Mouse (Mus musculus) hindbrain, embryonic 14.5 days (tissue): ENCODE results near the gene Sdcbp2. TPM values are rescaled to one million over a fixed set of nuclear protein-coding genes. Genes with fewer than 3 reads are reported as not detected.
A peak's percentile ranks its signal among the peaks of the same experiment; 100 is the strongest.
"Not testable (repeated sequence)": the region's sequence is repeated elsewhere in the genome, so short reads cannot be mapped to it uniquely, and the experiment has no call there.

ENCODE experiments used
- ATAC-seq: fragments of 200-750 bp; cut with Nextera tagmentation; 2 replicates; pipeline ENCODE4 v1.8.0; 2017; ENCODE audit warnings: moderate number of reproducible peaks, mild to moderate bottlenecking, moderate TSS enrichment, moderate library complexity; ENCODE audit not compliant: low FRiP score
- DNase-seq: peaks from one replicate; pipeline ENCODE4 v3.0.0-alpha.2; 2015; ENCODE audit warnings: low spot score
- H3K27ac ChIP-seq: fragments of 300-500 bp; sonication (generic); 2 replicates; pipeline ENCODE4 v1.5.1; 2014; ENCODE audit warnings: mild to moderate bottlenecking, moderate library complexity
- H3K27me3 ChIP-seq: fragments of 300-500 bp; sonication (generic); 2 replicates; pipeline ENCODE4 v1.6.1; 2014; ENCODE audit warnings: mild to moderate bottlenecking, low read length, mixed read lengths; ENCODE audit not compliant: control insufficient read depth, insufficient read depth
- H3K36me3 ChIP-seq: fragments of 300-500 bp; sonication (generic); replicated peaks from 2 replicates; pipeline ENCODE4 v1.6.1; 2014; ENCODE audit not compliant: control insufficient read depth, insufficient read depth
- H3K4me1 ChIP-seq: fragments of 300-500 bp; sonication (generic); replicated peaks from 2 replicates; pipeline ENCODE4 v1.6.1; 2014; ENCODE audit warnings: antibody characterized with exemption, low read length, mixed read lengths; ENCODE audit not compliant: control insufficient read depth, insufficient read depth
- H3K4me2 ChIP-seq: fragments of 300-500 bp; sonication (generic); replicated peaks from 2 replicates; pipeline ENCODE4 v1.6.1; 2014; ENCODE audit warnings: mild to moderate bottlenecking, moderate library complexity
- H3K4me3 ChIP-seq: fragments of 300-500 bp; sonication (generic); replicated peaks from 2 replicates; pipeline ENCODE4 v1.5.1; 2014; ENCODE audit warnings: mild to moderate bottlenecking, low read length
- H3K9ac ChIP-seq: fragments of 300-500 bp; sonication (generic); 2 replicates; pipeline ENCODE4 v1.6.1; 2014
- H3K9me3 ChIP-seq: fragments of 300-500 bp; sonication (generic); 2 replicates; pipeline ENCODE4 v1.6.1; 2016; ENCODE audit warnings: low read length; ENCODE audit not compliant: control insufficient read depth
- WGBS: fragments of 180-500 bp; shearing (Covaris S2); extraction: QIAGEN DNeasy Blood & Tissue Kit; methylation state at CpG from one replicate; pipeline ENCODE4 v1.1.7; 2014; 5-methylcytosine and 5-hydroxymethylcytosine counted together
- polyA plus RNA-seq: library from polyadenylated mRNA; unstranded; fragments of >200 nt; fragmentation: Nextera tagmentation; extraction: Ambion mirVana; gene quantifications from 2 replicates; pipeline ENCODE4 v1.2.1, GENCODE M21; 2014

Gene Sdcbp2
- polyA plus RNA-seq, 1 experiment from 2014 or later = 0.55 TPM

DNA sequence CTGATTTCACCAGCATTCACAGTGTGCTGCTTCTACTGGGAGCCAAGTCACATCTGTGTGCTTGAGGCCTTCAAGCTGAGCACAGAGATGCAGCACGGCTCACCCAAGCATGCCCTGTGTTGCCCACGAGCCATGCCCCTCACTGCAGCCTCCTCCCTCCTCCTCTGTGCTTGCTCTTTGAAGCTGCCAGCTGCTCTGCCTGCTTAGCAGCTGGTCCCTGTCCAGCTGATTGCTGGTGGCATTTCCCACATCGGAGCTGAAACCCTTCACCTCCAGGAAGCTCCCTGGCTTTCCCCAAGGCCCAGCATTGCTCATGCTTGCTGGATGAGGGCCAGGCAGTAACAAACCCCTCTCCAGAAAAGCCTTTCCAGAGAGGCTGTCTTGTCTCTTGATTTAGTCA lies 37.6 kb downstream of the Sdcbp2 start:
- H3K27me3 ChIP-seq = no peaks in the 10 kb centered on the region
- H3K9me3 ChIP-seq = no peaks in the 10 kb centered on the region
- 0 out of 2 replicates have a peak, but pooled peaks have one; percentile 21 for ATAC-seq
- H3K27ac ChIP-seq = peak overlapping the region; percentile 51; the same call in 1 of the 2 replicates
- H3K9ac ChIP-seq = no peak overlapping the region
- peak; percentile 29 for DNase-seq
- H3K4me1 ChIP-seq = peaks cover 10% of the 10 kb centered on the region; the same call in 1 of the 2 replicates
- H3K4me3 ChIP-seq = no peak overlapping the region
- H3K4me2 ChIP-seq = no peak overlapping the region
- 13% methylated on average over 3 of the region's 3 CpGs for WGBS
- H3K36me3 ChIP-seq = no peaks in the 10 kb centered on the region

- H3K27me3 ChIP-seq, H3K9me3 ChIP-seq, H3K4me2 ChIP-seq, DNase-seq, ATAC-seq, H3K4me1 ChIP-seq, H3K36me3 ChIP-seq, H3K4me3 ChIP-seq, H3K9ac ChIP-seq, H3K27ac ChIP-seq: not testable (repeated sequence)
- WGBS = 91% methylated on average over 6 of the region's 8 CpGs
Measured at GRCm38 (mm10) chr2:151615779-151616178, 43.4 kb downstream of the Sdcbp2 start.

DNA sequence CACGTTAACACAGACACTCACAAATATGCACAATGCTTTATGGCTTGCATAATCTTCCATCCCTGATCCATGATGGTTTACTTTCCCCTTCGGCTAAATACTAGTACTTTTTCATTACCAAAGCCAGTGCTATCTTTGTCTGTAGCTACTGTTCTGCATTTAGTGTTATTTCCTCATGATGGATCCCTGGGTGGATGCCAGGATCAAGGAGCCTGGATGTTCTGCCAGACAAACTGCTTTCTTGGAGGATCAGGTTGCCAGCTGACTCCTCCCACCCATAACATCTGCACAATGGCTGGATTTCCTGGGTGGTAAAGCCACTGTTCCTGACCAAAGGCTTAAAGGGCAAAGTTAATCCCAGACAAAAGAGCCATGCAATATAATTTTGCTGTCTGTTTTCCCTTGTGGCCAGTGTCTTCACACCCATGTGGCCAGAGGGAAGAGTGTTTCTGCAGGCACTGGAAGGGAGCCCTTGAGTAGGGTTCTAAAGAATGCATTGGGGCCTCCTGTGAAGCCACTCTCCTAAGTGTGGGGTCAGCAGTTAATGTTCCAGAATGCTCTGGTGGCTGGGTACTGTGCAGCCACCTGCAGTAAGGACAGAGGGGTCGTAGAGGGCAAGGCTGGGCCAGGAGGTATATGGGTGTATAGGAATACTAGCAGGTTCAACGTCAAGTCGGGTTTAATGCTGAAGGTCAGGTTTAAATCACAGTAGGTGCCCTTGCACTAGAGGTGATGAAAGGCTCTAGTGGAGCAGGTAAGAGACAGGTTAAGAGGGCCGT lies 44.3 kb downstream of the Sdcbp2 start:
- Histone ChIP-seq H3K4me2 (no peak overlapping the region), H3K9me3 (no peaks in the 10 kb centered on the region), H3K27me3 (no peaks in the 10 kb centered on the region), H3K27ac (no peak overlapping the region), H3K36me3 (no peaks in the 10 kb centered on the region), H3K4me3 (no peak overlapping the region), H3K4me1 (no peaks in the 10 kb centered on the region), H3K9ac (no peak overlapping the region)
- ATAC-seq = no peak
- 85% methylated on average over 6 of the region's 6 CpGs for WGBS
- DNase-seq = no peak

DNA sequence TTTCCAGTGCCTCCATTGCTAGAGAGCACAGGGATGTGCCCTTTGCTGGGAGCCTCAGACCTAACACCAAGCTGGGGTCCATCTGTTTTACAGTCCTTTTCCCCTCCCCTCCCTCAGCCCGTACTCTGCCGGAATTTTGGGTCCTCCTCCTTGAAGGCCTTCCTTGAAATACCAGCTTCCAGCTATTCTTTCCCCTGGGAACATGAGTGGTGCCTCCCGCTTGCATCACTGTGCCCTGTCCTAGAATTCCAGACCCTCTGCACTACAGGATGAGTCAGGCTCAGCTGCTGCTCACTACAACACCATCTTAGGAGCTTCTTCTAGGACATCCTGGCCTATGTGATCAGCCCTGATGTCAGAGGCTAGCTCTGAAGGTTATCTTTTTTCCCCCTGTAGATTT lies 51.4 kb downstream of the Sdcbp2 start:
- Histone ChIP-seq H3K4me2 (no peak overlapping the region), H3K4me1 (no peaks in the 10 kb centered on the region), H3K27me3 (no peaks in the 10 kb centered on the region), H3K4me3 (no peak overlapping the region), H3K27ac (no peak overlapping the region), H3K9me3 (no peaks in the 10 kb centered on the region), H3K36me3 (no peaks in the 10 kb centered on the region), H3K9ac (no peak overlapping the region)
- DNase-seq (no peak), ATAC-seq (no peak)
- WGBS = 70% methylated on average over 3 of the region's 3 CpGs

- no peaks in the 10 kb centered on the region for H3K9me3 ChIP-seq
- H3K4me2 ChIP-seq = no peak overlapping the region
- DNase-seq = no peak
- H3K4me1 ChIP-seq = peaks cover 15% of the 10 kb centered on the region; the same call in 1 of the 2 replicates
- no peaks in the 10 kb centered on the region for H3K36me3 ChIP-seq
- H3K27ac ChIP-seq = no peak overlapping the region
- no peak overlapping the region for H3K9ac ChIP-seq
- WGBS = 96% methylated on average over 7 of the region's 7 CpGs
- ATAC-seq = no peak
- H3K4me3 ChIP-seq = no peak overlapping the region
- H3K27me3 ChIP-seq = no peaks in the 10 kb centered on the region
Measured at GRCm38 (mm10) chr2:151626296-151626695, 53.9 kb downstream of the Sdcbp2 start.

GRCm38 (mm10) chr2:151628011-151628410 lies 55.6 kb downstream of the Sdcbp2 start:
- 91% methylated on average over 3 of the region's 3 CpGs for WGBS
- Histone ChIP-seq H3K27me3 (0 out of 2 replicates have a peak, but pooled peaks cover under 1% of the 10 kb centered on the region), H3K4me3 (no peak overlapping the region), H3K4me1 (peaks cover 20% of the 10 kb centered on the region; the same call in 1 of the 2 replicates), H3K36me3 (no peaks in the 10 kb centered on the region), H3K9me3 (no peaks in the 10 kb centered on the region), H3K4me2 (no peak overlapping the region), H3K9ac (no peak overlapping the region), H3K27ac (no peak overlapping the region)
- ATAC-seq (no peak), DNase-seq (no peak)

DNA sequence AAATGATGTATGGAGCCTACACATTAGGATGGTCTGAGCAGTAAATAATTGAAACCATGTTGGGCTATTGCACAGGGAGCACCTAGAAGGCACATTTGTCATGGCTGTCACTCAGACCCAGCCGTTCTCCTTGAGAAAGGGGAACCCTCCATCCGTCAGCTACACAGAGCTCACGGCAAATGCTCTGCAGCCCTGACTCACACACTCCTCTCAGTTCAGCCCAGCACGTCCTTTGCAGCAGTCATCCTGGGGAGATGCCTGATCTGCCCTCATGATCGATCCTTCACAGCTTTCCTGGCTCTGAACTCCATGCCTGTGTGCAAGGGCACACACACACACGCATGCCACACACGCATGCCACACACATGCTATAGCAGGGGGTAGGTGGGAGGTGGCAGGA lies 56.9 kb downstream of the Sdcbp2 start:
- no peaks in the 10 kb centered on the region for H3K9me3 ChIP-seq
- 60% methylated on average over 7 of the region's 7 CpGs for WGBS
- H3K4me2 ChIP-seq = peak overlapping the region; percentile 3; the same call in 1 of the 2 replicates
- H3K4me3 ChIP-seq = no peak overlapping the region
- DNase-seq (no peak), ATAC-seq (no peak)
- H3K27ac ChIP-seq = no peak overlapping the region; the same call in 1 of the 2 replicates
- H3K27me3 ChIP-seq = 0 out of 2 replicates have a peak, but pooled peaks cover 4% of the 10 kb centered on the region
- peaks cover 22% of the 10 kb centered on the region; the same call in 1 of the 2 replicates for H3K4me1 ChIP-seq
- H3K36me3 ChIP-seq = no peaks in the 10 kb centered on the region
- 0 out of 2 replicates have a peak overlapping the region, but pooled peaks have one; percentile 37 for H3K9ac ChIP-seq

DNA sequence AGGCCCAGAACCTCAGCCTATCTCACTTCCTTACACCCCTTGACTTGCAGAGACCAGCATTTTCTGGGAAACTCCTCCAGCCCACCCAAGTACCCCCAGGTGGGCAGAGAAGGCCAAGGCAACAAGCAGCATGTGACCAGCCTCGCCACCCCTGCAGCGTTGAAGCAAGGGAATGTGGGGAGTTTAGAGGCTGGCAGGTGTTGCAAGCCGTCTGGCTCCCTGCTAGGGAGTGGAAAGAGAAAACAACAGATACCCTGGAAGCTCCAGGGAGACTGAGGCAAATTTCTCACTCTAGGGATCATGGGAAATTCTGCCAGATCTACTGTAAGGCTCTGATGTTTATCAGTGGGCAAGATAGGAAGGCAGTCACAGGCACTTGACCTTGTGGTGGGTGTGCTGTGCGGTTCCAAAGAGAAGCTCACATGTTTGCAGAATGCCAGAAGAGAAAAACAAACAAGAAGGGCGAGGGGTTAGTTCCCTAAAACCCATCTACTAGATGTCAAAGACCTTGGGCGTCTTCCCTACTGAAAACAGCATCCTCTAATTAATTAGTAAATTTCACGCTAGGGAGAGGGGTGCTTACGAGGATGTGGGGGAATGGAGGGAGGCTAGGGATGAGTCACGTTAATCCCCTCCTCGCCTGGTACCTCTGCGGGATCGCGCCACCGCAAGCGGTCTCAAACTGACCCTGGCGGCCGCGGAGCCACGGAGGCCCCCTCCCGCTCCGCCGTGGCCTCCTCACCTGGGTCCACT lies 59.2 kb downstream of the Sdcbp2 start:
- Histone ChIP-seq H3K9me3 (no peaks in the 10 kb centered on the region), H3K27ac (peak overlapping the region; percentile 91), H3K9ac (peak overlapping the region; percentile 93), H3K27me3 (0 out of 2 replicates have a peak, but pooled peaks cover 4% of the 10 kb centered on the region), H3K36me3 (no peaks in the 10 kb centered on the region), H3K4me2 (peak overlapping the region; percentile 69), H3K4me3 (peak overlapping the region; percentile 92), H3K4me1 (peaks cover 22% of the 10 kb centered on the region; the same call in 1 of the 2 replicates)
- ATAC-seq (peak; percentile 7; the same call in 1 of the 2 replicates), DNase-seq (no peak)
- WGBS = 1% methylated on average over 22 of the region's 22 CpGs
